Mouse (Mus musculus) G1E (cell line): ENCODE results near the gene Erich6.

Source experiments
- CTCF ChIP-seq: IDR thresholded peaks from 2 replicates; pipeline ENCODE4 v1.5.1; 2012; ENCODE audit warnings: low read depth, low read length, inconsistent platforms, mixed read lengths
- GATA1 ChIP-seq: IDR thresholded peaks from 2 replicates; pipeline ENCODE4 v1.6.1; 2012; ENCODE audit warnings: borderline replicate concordance, low read length, inconsistent platforms, mixed read lengths
- POLR2AphosphoS5 ChIP-seq: IDR thresholded peaks from 2 replicates; pipeline ENCODE4 v1.6.1; 2012; ENCODE audit warnings: low read depth, low read length, inconsistent platforms; ENCODE audit not compliant: insufficient replicate concordance

DNA sequence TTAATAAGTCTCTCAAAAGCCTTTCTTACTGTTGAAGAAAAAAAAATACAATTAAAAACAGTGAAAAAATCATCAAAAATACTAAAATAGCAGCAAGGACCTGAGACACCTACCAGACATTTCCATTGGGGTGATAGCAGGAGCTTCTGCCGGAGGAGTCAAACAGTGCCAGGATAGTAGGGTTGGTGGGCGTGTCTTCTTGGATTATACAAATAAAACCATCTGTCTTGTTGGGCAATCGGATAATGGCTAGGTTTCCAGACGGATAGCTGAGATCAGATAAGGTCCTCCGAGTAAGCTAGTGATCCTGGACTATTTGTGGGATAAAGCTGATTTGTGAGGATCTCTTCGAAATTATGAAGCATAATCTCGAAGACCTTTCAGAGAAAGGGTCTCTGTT, 15.9 kb downstream of the Erich6 start:
- TF ChIP-seq CTCF: no peak
- no peak for TF ChIP-seq POLR2AphosphoS5
- TF ChIP-seq GATA1: no peak
